Mouse (Mus musculus) megakaryocyte progenitor cell, adult 5-6 weeks (primary cell): ENCODE data around the gene Rln3. TPM values are rescaled to one million over a fixed set of nuclear protein-coding genes. Genes with fewer than 3 reads are reported as not detected.
"Not testable (repeated sequence)": the region's sequence is repeated elsewhere in the genome, so short reads cannot be mapped to it uniquely, and the experiment has no call there.

ENCODE experiments used
- ATAC-seq: replicated peaks from 2 replicates; pipeline ENCODE4 v1.8.0; 2016; ENCODE audit warnings: mild to moderate bottlenecking, moderate TSS enrichment, inconsistent platforms; ENCODE audit not compliant: poor library complexity
- total RNA-seq, 2 experiments: library from RNA; stranded (forward) in 1 of 2; stranded (reverse) in 1 of 2; fragments of 157-497, 149-512 nt in 1 of 2; fragments of 200-1000 nt in 1 of 2; gene quantifications; 2 replicates each; pipeline versions ENCODE4 v1.2.3 to v1.2.4; 2015 to 2017

The Rln3 gene
- total RNA-seq, 2 experiments from 2014 or later: not detected

DNA sequence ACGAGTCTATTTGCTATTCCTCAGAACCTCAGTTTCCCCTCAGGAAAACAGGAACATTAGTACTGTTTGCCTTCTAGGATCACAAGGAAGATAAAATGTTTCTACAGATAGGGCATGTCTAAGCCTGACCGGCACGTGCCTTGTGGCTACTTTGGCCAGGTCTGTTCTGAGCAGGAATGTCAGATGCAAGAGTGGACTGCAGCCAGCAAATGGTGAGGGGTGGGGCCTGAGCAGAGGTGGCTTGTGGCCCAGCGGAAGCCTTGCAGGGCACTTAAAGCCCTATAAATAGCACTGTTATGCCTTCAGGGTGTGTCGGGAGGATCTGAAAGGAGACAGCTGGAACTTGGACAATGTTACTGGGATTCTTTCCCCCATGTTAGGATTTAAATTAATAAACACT lies 21.7 kb downstream of the Rln3 start:
- no peak for ATAC-seq

DNA sequence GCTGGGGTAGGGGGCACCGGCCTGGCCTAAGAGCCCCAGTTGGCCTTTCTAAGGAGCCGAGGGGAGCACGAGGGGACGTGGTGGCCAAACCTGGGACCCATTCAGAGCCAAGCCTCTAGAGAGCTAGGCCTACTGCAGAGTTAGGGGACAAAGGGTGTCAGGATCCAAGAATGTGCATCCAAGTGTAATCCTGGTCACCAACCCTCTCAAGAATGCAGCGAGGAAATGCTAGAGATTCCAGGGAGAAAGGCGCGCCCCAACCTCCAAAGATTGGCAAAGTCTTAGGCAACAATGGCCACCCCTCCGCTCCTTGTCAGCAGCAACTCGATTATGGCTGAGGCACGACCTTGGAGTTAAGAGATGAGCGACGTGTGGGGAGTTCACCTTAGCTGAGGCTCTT lies 23.2 kb downstream of the Rln3 start:
- no peak for ATAC-seq

DNA sequence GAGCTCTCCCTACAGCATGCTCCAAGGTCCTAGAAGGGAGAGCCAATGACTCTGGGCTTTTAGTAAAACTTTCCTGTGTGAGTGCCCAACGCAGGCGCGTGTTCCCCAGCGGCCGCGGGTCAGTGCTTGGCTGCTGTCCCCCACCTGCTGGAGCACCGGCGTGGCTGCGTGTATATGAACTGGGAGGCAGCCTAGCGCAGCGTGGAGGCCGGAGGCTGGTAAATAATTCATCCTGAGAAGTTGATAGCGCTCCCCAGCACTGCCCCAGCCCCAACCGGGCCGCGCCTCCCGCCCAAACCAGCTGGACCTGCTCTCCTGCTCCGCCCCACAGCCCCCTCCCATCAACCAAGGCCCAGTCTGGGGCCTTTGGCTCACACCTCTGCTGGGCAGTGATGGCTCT lies 23.7 kb downstream of the Rln3 start, which contains the start of gene Palm3:
TSS of gene Palm3 (plus strand) at position 376 of the 400 bp plus-strand sequence.
- no peak for ATAC-seq

DNA sequence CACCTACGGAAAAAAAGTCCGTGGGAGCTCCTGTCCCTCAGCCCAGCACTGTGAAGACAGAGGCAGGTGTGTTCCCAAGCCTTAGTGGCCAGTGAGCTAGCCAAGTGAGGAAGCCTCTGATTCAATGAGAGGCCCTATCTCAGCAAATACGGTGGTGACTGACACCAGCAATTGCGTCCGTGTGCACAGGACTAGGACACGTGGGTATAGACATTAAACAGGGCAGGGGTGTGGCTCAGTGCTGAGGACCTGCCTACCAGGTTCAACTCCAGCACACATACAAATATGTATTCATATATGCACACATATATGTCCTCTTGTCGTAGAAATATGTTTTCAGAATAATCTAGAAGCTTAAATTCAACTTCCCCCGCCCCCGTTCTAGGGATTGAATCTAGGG lies 25.1 kb downstream of the Rln3 start:
- ATAC-seq: 0 out of 2 replicates have a peak, but pooled peaks have one; percentile 16

DNA sequence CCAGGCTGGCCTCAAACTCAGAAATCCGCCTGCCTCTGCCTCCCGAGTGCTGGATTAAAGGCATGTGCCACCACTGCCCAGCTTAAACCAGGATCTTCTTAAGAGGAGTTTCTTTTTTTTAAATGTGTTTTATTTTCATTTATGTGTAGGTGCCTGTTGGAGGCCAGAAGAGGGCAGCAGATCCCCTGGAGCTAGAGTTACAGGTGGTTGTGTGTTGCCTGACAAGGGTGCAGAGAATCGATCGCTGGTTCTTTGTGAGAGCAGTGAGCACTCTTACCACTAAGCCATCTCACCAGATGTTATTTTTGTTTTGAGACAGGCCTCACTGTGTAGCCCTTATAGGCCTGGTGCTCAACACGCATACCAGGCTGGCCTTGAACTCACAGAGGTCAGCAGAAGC lies 29.0 kb downstream of the Rln3 start:
- ATAC-seq: no peak

DNA sequence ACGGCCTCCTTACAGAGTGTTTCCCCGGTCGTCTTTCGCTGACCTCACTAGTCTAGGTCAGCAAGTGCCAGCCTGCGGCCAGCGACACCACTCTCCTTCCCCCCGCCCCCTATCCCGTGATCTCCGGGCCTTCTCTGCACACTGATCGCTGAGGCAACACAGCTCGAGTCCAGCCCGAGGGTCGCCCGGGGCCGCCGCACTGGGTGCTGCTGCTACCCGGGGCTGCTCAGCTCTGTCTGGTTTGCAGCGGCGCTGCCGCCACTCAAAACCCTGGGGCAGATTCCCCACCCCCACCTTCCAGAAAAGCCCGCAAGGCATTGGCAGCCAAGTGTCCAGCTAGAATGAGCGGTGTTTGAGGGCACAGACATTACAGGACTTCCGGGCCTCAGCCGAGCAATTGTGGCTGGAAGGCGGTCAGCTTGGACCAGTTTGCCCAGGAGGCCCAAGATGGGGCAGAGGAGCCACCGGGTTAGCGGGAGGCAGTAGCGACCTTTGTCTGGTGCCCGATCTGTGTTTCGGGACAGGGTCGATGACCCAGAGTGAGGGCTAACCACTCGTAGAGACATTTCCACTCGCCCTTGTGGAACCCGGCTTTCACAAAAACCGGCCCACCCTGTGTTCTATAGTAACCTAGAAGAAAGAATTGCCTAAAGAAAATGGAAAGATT lies 32.2 kb downstream of the Rln3 start:
- ATAC-seq: 0 out of 2 replicates have a peak, but pooled peaks have one; percentile 5

DNA sequence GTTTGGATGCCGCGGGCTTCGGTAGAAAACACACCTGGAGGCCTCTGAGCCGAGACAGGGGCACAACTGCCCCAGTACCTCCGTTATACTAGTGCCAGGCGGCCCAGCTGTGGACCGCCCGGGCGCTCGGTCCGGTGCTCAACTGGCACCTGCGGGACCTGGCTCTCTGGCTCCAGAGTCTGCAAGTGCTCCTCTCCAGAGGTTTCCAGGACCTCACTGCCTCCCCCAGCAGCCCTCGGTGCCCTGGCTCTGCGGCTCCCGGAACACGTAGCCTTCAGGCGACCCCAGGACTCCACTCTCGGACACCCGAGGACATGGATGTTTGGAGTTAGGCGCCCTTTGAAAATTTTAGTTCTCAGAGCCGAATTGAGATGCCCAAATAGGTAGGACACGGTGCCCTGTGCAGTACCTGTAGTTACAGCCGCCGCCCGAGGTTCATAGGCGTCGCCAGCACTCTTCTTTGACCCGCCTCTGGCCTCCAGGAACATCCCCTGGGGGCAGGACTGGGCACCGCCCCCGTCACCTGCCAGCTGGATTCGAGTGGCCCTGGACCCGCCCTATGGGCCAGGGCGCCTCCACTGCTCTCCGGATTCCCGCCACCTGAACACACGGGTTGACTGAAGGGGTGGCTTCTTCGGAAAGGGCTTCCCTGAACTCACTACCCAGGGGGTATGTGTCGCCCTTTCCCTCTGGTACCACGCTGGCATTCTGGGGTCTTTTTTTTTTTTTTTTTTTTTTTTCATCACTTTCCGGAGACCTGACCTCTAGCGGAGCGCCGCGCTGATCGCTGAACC lies 32.9 kb downstream of the Rln3 start, which contains the start of gene 2210011C24Rik:
TSS of gene 2210011C24Rik (minus strand) at position 467 of the 794 bp plus-strand sequence.
- ATAC-seq: peak; percentile 36

DNA sequence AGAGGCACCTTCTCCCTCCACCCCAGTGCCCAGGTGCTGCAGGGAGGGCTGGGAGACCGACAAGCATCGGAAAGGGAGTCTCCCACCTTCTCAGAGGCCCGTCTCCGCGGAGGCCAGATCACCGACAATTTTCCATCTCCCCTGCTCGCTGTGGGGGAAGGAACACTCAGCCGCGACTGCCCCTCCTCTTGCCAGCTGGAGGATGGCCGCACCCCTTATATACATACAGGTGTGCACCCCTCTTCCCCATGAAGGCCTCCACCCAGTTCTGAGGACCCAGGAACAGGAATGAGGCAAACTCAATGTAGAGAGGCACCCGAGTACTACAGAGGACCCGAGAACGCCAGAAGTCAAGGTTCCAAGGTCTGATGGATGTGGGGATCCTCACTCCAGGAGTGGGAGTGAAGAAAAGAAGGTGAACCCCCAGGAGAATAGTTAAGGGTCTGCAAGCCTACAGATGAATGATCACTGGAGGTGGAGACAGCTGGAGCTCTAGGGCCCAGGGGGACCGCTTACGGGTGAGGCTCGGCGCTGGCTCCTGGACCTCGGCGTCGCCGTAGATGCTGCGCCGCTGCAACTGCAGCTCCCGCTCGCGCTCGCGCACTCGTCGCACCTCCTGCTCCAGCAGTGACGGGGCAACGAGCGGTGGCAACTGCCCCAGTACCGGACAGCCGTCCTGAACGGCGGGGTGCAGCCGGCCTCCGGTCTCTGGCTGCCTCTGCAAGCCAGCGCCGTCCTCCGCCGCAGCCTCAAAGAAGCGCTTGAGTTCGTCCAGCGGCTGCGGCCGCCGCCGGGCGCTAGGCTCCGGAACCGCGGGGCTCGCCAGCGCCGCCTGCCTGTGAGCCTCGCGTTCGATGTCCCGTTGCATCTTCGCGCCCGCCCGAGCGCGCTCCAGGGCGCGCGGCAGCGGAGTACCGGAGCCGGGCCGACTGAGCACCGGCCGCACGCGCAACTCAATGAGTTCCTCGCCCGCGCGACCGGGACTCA lies 33.9 kb downstream of the Rln3 start:
- peak; percentile 75 for ATAC-seq

DNA sequence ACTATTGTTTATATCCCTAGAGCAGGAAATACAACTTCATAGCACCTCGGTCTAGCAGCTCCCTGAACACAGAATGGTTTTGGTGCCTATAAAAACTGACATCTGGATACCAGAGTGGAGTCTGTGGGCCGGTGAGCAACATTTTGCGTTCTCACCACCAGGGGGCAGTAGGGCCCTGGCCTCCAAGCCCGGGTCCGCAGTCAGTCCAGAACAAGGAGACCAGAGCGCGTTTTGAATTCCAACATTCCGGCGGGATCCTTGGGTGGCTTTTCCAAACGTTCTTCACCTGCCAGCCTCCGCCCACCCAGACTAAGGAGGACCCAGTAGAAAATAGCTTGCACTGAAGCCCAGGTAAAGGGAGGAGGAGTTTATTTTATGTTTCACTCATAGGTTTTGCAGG lies 34.9 kb downstream of the Rln3 start:
- ATAC-seq: peak; percentile 80

DNA sequence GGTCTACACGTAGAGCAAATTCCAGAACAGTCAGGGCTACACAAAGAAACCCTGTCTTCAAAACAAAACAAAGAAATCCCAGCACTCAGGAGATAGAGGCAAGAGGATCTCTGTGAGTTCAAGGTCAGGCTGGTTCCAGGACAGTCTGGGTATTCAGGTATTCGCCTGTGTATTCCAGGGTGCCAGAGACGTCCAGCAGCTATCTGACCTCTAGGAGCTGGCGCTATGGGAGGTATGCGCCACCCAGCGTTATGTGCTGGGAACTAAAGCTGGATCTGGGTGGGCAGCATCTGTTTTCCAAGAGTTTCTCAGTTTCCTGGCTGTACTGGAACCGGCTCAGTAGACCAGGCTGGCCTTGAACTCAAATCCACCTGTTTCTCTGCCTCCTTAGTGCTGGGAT lies 36.4 kb downstream of the Rln3 start:
- no peak for ATAC-seq

DNA sequence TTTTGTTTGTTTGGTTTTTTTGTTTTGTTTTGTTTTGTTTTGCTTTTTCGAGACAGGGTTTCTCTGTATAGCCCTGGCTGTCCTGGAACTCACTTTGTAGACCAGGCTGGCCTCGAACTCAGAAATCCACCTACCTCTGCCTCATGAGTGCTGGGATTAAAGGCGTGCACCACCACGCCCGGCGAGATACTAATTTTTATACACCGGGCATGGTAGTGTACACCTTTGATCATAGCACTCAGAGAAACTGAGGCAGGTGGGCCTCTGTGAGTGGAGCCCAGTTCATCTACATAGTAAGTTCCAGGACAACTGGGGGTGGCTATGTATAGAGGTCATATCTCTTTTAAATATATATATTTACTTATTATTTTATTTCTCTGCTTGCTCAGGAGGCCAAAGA lies 39.3 kb downstream of the Rln3 start:
- not testable (repeated sequence) for ATAC-seq

DNA sequence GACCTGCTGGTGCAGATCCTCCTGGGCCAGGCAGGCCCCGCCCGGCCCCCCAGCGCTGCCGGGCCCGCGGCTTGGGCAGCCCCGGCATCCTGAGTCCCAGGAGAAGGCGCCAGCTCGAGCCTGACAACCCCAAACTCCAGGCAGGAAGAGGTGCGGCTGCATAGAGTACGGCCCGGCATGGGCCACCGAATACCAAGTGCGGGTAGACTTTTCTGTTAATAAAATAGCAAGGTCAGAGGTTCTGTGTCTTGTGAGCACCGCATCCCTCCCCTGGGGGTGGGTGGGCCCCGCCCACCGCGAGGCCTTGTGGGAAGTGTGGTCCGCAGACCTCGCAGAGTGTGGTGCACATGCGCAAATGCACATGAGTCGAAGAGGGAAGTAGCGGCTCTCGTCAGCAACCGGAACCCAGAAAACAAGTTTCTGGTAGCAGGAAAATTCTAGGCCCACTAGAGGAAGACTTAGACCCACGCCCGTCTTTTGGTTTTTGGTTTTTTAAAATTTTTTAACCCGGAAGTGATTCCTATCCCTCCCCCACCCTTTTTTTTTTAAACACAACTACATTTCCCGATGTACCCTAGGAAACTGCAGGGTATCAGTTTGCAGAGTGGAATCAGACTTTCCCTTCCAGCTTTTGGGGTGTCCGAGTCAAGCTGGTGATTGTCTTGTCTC lies 40.1 kb downstream of the Rln3 start:
- ATAC-seq: peak; percentile 99

DNA sequence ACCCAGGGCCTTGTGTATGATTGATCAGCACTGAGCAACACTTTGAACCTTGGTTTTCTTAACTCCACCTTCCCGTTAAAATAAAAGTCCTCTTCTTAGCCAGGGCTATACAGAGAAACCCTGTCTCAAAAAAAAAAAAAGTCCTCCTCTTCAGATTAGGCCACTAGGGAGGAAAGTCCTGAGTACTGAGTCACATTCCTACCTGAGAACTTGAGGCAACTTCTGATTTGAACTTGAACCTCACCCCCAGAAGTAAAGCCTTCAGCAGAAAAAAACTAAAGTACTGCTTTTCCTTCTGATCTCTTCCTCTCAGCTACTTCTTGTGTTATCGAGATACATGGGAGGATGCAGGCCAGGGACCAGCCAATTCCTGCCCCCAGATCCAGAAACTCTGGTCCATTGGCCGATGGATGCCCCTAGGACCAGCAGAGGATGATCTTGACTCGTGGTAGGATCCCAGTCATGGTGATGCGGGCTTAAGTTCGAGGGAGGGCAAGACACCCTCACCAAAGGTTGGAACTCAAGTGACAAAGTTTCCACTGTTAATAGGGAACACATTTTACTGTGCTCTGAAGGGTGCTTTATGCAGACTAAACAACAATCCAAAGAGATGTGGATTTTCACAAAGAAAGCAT lies 41.1 kb downstream of the Rln3 start:
- no peak for ATAC-seq

DNA sequence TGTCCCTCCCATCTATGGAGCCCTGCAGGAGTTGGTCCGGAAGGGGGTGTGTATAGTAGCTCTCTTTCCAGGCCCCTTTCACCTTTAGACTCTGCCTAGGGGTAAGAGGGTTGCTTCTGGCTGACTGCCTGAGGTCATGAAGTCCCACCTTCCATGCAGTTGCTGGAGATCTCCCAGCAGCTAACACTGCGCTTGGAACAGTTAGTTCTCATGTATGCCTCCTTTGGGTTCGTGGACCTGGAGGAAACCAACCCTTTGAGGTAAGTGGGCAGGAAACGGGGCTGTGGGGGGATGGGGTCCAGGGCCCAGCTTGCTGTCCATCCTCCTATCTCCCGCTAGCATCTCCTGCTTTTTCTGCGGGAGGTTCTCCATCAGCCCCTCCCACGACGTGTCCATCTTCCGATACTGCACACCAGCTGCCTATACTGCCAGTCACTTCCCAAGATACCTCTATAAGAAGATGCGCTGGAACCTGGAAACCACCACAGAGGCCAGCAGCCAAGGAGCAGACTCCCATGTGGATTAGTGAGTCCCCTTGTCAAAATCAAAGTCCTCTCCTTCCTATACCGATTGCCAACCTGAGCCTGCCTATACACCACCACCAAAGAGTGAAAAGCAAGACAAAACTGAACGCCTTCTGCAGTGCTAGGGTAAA lies 41.7 kb downstream of the Rln3 start:
- ATAC-seq: no peak

DNA sequence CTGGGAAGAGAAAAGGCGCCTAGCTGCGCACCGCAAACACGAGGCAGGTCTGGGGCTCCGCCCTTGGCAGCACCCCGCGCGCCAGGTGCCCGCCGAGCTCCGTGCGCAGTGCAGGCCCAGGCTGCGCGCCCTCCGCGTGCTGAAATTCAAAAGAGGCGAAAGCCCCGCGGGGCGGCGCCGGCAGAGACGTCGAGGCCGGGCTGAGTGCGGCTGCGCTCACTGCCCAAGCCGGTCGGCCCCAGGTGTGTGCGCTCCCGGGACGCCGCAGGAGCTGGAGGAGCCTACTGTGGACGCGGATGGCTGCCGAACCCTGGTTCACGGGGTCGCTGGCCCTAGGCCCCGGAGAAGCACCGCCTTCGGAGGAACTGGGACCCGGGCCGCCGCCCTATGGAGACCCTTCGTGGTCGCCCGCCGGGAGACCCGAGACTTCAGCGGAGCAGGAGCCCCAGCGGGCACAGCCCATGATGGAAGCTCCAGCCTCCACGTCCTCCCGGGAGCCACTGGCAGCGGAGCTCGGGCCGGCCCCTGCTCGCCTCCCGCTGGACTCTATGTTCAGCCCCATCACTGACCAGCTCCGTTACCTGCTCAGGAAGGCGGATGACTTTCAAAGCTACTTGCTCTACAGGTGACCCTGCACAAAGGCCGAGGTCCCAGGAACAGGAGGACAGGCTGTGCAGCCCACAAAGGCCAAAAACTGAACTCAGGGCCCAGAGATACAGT lies 43.4 kb downstream of the Rln3 start, which contains the start of gene 1700067K01Rik:
TSS of gene 1700067K01Rik (plus strand) at position 222 of the 720 bp plus-strand sequence.
- ATAC-seq: no peak

DNA sequence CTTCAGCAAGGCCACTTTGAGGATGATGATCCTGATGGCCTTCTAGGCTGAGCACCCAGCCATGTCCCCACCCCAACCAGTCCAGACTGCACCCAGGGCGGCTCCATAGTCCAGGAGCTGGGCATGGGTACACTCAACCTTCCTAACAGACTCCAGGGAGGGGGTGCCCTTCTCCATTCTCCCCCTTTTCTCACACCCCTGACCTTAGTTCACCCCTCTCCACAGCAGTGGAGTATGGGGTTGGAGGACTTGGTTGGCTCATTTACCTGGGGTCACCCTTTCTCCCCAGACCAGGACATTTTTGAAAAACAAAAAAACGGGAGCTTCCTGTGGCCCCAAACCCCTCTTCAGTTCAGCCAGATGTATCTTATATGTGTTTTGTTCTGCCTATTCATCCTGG lies 45.0 kb downstream of the Rln3 start:
- ATAC-seq: no peak

DNA sequence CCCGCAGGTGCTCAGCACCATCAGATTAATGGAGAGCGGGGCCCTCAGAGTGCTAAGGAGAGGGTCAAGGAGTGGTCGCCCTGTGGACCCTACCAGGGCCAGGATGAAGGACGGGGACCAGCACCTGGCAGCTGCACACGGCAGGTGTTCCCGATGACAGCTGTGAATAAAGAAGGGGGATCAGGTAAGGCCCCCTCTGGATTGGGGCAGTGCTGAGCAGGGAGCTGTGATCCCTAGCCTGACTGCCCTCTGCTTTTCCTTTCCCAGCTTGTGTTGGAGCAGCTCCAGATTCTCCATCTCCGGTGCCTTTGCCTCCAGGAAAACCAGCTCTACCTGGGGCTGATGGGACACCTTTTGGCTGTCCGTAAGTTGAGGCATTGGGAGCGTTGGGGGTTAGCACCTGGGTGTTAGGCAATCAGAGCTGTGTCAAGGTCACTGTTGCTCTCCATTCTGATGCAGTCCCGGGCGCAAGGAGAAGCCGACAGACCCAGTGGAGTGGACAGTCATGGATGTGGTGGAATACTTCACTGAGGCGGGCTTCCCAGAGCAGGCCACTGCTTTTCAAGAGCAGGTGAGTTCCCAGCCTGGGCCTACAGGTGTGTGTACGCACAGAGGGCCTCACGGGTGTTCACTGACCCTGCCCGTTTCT lies 45.6 kb downstream of the Rln3 start:
- no peak for ATAC-seq
